Mouse (Mus musculus) embryonic facial prominence, embryonic 11.5 days (tissue): ENCODE measurements around the gene Zfp969. TPM values are rescaled to one million over a fixed set of nuclear protein-coding genes. Genes with fewer than 3 reads are reported as not detected.
"Not testable (repeated sequence)": the region's sequence is repeated elsewhere in the genome, so short reads cannot be mapped to it uniquely, and the experiment has no call there.

ENCODE experiments used
- ATAC-seq: fragments of 200-750 bp; cut with Nextera tagmentation; replicated peaks from 2 replicates; pipeline ENCODE4 v1.8.0; 2017; ENCODE audit warnings: low read depth; ENCODE audit not compliant: insufficient number of reproducible peaks, low FRiP score, low TSS enrichment
- DNase-seq: peaks from one replicate; pipeline ENCODE4 v3.0.0-alpha.2; 2015; ENCODE audit warnings: low spot score
- H3K27ac ChIP-seq: fragments of 300-500 bp; sonication (generic); replicated peaks from 2 replicates; pipeline ENCODE4 v1.5.1; 2014; ENCODE audit warnings: mild to moderate bottlenecking, low read depth, low read length, control low read depth
- H3K27me3 ChIP-seq: fragments of 300-500 bp; sonication (generic); 2 replicates; pipeline ENCODE4 v1.6.1; 2014; ENCODE audit warnings: mild to moderate bottlenecking, low read length, moderate library complexity, mixed read lengths; ENCODE audit not compliant: control insufficient read depth, insufficient read depth
- H3K36me3 ChIP-seq: fragments of 300-500 bp; sonication (generic); replicated peaks from 2 replicates; pipeline ENCODE4 v1.6.1; 2014; ENCODE audit warnings: low read depth, mild to moderate bottlenecking, low read length, moderate library complexity, mixed read lengths; ENCODE audit not compliant: control insufficient read depth, insufficient read depth
- H3K4me1 ChIP-seq: fragments of 300-500 bp; sonication (generic); 2 replicates; pipeline ENCODE4 v1.6.1; 2014; ENCODE audit warnings: low read length, mixed read lengths; ENCODE audit not compliant: control insufficient read depth, insufficient read depth
- H3K4me2 ChIP-seq: fragments of 300-500 bp; sonication (generic); 2 replicates; pipeline ENCODE4 v1.6.1; 2014; ENCODE audit warnings: low read depth, mild to moderate bottlenecking, control low read depth, low read length, moderate library complexity
- H3K4me3 ChIP-seq: fragments of 300-500 bp; sonication (generic); 2 replicates; pipeline ENCODE4 v1.5.1; 2014; ENCODE audit warnings: low read depth, low read length, control low read depth
- H3K9ac ChIP-seq: fragments of 300-500 bp; sonication (generic); replicated peaks from 2 replicates; pipeline ENCODE4 v1.6.1; 2014; ENCODE audit warnings: mild to moderate bottlenecking, control low read depth, low read length
- H3K9me3 ChIP-seq: fragments of 300-500 bp; sonication (generic); replicated peaks from 2 replicates; pipeline ENCODE4 v1.6.1; 2016; ENCODE audit warnings: mild to moderate bottlenecking, low read length, inconsistent platforms, mixed read lengths; ENCODE audit not compliant: control insufficient read depth
- WGBS: fragments of 180-500 bp; shearing (Covaris S2); extraction: QIAGEN DNeasy Blood & Tissue Kit; methylation state at CpG from one replicate; pipeline ENCODE4 v1.1.7; 2014; 5-methylcytosine and 5-hydroxymethylcytosine counted together
- polyA plus RNA-seq: library from polyadenylated mRNA; unstranded; fragments of >200 nt; fragmentation: Nextera tagmentation; extraction: Ambion mirVana; gene quantifications from 2 replicates; pipeline ENCODE4 v1.2.1, GENCODE M21; 2014

Gene Zfp969
- 11.0 and 17.0 TPM in 2 replicates for polyA plus RNA-seq

- not testable (repeated sequence) for H3K4me3 ChIP-seq, H3K36me3 ChIP-seq, DNase-seq, H3K9ac ChIP-seq, H3K27me3 ChIP-seq, H3K4me2 ChIP-seq, H3K9me3 ChIP-seq, H3K27ac ChIP-seq, ATAC-seq, H3K4me1 ChIP-seq
- WGBS, result no CpG with 5 or more reads among the region's 9 CpGs
Measured at GRCm38 (mm10) chr2:175703546-175703945, at the start of gene Zfp969. TSS of gene Zfp969 (minus strand) at chr2:175703646.

DNA sequence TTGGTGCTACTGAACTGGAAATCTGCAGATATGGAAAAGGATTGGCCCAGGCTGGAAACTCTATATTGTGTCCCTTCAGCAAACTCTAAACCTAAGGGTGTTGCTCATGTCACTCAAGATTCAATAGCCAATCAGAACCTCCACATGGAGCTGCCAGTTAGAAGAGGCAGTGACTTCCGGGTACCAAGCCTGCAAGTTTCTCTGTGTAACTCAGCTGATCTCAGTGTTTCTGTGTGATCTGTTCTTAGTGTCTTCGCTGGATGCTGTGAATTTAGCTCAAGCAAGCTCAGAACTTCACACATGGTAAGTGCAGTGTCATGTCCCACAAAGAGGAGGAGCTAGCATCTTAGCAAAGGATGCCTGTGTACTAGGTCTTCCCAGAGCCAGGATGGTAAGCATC lies 37.8 kb upstream of the Zfp969 start, which contains the start of gene Gm2007:
Gene Gm2007 (plus strand): TSS at position 301 of the 400 bp plus-strand sequence.
- not testable (repeated sequence) for H3K27ac ChIP-seq, H3K4me1 ChIP-seq, H3K4me3 ChIP-seq, ATAC-seq, H3K27me3 ChIP-seq, H3K36me3 ChIP-seq, DNase-seq, H3K9ac ChIP-seq, H3K4me2 ChIP-seq, H3K9me3 ChIP-seq
- WGBS, result no CpG with 5 or more reads among the region's 2 CpGs

DNA sequence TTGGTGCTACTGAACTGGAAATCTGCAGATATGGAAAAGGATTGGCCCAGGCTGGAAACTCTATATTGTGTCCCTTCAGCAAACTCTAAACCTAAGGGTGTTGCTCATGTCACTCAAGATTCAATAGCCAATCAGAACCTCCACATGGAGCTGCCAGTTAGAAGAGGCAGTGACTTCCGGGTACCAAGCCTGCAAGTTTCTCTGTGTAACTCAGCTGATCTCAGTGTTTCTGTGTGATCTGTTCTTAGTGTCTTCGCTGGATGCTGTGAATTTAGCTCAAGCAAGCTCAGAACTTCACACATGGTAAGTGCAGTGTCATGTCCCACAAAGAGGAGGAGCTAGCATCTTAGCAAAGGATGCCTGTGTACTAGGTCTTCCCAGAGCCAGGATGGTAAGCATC lies 59.8 kb downstream of the Zfp969 start, which contains the start of gene Gm11007:
Gene Gm11007 (plus strand): TSS at position 301 of the 400 bp plus-strand sequence.
- not testable (repeated sequence) for ATAC-seq, H3K36me3 ChIP-seq, H3K4me1 ChIP-seq, H3K27me3 ChIP-seq, H3K27ac ChIP-seq, H3K9me3 ChIP-seq, H3K4me2 ChIP-seq, DNase-seq, H3K4me3 ChIP-seq, H3K9ac ChIP-seq
- WGBS, result no CpG with 5 or more reads among the region's 2 CpGs

Other genes starting within 250 kb of the Zfp969 start
- 8.4 and 8.5 TPM in 2 replicates for gene Zfp965, start 233.7 kb downstream of the Zfp969 start, polyA plus RNA-seq
- gene Gm11007, start 59.7 kb downstream of the Zfp969 start, polyA plus RNA-seq, result not detected in 2 replicates
- not detected in 2 replicates for gene Gm2007, start 37.9 kb upstream of the Zfp969 start, polyA plus RNA-seq
- gene Gm14288, start 97.4 kb upstream of the Zfp969 start, polyA plus RNA-seq, result 1.8 TPM in 1 of 2 replicates, not detected in the other
- 29.8 and 30.6 TPM in 2 replicates for gene Gm6710, start 165.6 kb upstream of the Zfp969 start, polyA plus RNA-seq
- 4.2 and 5.1 TPM in 2 replicates for gene Zfp966, start 227.5 kb upstream of the Zfp969 start, polyA plus RNA-seq